In the genomic region with DNA sequence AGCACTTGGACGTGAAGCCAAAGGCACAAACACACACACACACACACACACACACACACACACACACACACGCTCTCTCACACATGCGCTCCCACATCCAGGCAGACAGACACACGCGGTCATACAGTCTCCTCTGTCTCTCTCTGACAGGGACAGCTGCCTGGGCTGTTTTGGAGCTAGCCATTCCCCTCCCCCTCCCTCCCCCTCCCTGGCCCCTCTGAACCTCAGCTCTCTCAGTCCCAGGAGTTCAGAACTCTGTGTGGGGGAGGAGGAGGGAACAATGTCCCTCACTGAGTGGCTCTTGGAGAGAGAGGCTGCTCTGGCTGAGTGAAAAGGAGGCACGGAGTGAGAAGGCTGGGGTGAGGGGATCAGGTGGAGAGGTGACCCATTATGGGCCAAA, we compare ENCODE assay signal across 10 mouse cellular contexts. TPM values are rescaled to one million over a fixed set of nuclear protein-coding genes. Genes with fewer than 3 reads are reported as not detected.
DNase-seq lines count a peak whose midpoint lies in the region; ATAC-seq and TF ChIP-seq lines count a peak whose summit lies in the region.
"Had no signal": no experiment of that assay in that cellular context is flagged by ENCODE, and none has a peak within 500 bp of the region (broad histone marks: within the 10 kb centered on the region; RNA-seq: fewer than 3 reads in every experiment).

No protein-coding gene starts in this region.

- H3K27me3 ChIP-seq in lung, embryonic 14.5 days (ENCODE audit: insufficient read depth, low read length), result peaks cover 55% of the 10 kb centered on the region
- peaks cover 88% of the 10 kb centered on the region for H3K27me3 ChIP-seq in embryonic facial prominence, embryonic 15.5 days
- peaks cover 57% of the 10 kb centered on the region for H3K27me3 ChIP-seq in limb, embryonic 14.5 days (ENCODE audit: control insufficient read depth, insufficient read depth, low read length)
- peaks cover 85% of the 10 kb centered on the region for H3K27me3 ChIP-seq in liver, embryonic 11.5 days (replicated peaks; ENCODE audit: control insufficient read depth, insufficient read depth, low read length)

- H3K9ac ChIP-seq in lung, embryonic 14.5 days, result 0 out of 2 replicates have a peak overlapping the region, but pooled peaks have one; percentile 6
- no peak overlapping the region for H3K9ac ChIP-seq in embryonic facial prominence, embryonic 15.5 days
- H3K9ac ChIP-seq in limb, embryonic 14.5 days (ENCODE audit: low read depth, low read length, severe bottlenecking), result no peak overlapping the region
- no peak overlapping the region for H3K9ac ChIP-seq in liver, embryonic 11.5 days (ENCODE audit: low read depth, low read length)
- H3K9ac ChIP-seq: liver, embryonic 13.5 days had no signal

- no peaks in the 10 kb centered on the region for H3K9me3 ChIP-seq in lung, embryonic 14.5 days (ENCODE audit: low read depth, low read length)
- H3K9me3 ChIP-seq in embryonic facial prominence, embryonic 15.5 days (replicated peaks), result no peaks in the 10 kb centered on the region
- no peaks in the 10 kb centered on the region for H3K9me3 ChIP-seq in limb, embryonic 14.5 days (ENCODE audit: control insufficient read depth, low read length)
- H3K9me3 ChIP-seq in liver, embryonic 11.5 days (ENCODE audit: control insufficient read depth, low read length), result no peaks in the 10 kb centered on the region
- H3K9me3 ChIP-seq: liver, embryonic 13.5 days had no signal

- no peaks in the 10 kb centered on the region for H3K36me3 ChIP-seq in lung, embryonic 14.5 days (ENCODE audit: insufficient read depth)
- H3K36me3 ChIP-seq in embryonic facial prominence, embryonic 15.5 days, result no peaks in the 10 kb centered on the region
- no peaks in the 10 kb centered on the region for H3K36me3 ChIP-seq in limb, embryonic 14.5 days (ENCODE audit: control insufficient read depth, insufficient read depth, low read length)
- no peaks in the 10 kb centered on the region for H3K36me3 ChIP-seq in liver, embryonic 11.5 days (ENCODE audit: control insufficient read depth, insufficient read depth, low read length)
- H3K36me3 ChIP-seq: liver, embryonic 13.5 days had no signal

- TF ChIP-seq CTCF in lung, embryonic 14.5 days (IDR thresholded peaks at IDR 0.05; ENCODE audit: low read depth), result no peak

- 10% methylated on average over 6 of the region's 6 CpGs for WGBS in lung, embryonic 14.5 days
- WGBS in embryonic facial prominence, embryonic 15.5 days, result 21% methylated on average over 6 of the region's 6 CpGs
- 10% methylated on average over 6 of the region's 6 CpGs for WGBS in limb, embryonic 14.5 days
- WGBS in liver, embryonic 11.5 days, result 33% methylated on average over 6 of the region's 6 CpGs

- H3K27ac ChIP-seq in lung, embryonic 14.5 days (ENCODE audit: low read depth), result no peak overlapping the region
- H3K27ac ChIP-seq in embryonic facial prominence, embryonic 15.5 days (replicated peaks), result no peak overlapping the region
- no peak overlapping the region for H3K27ac ChIP-seq in limb, embryonic 14.5 days (replicated peaks; ENCODE audit: low read depth, low read length)
- no peak overlapping the region for H3K27ac ChIP-seq in liver, embryonic 11.5 days (ENCODE audit: low read depth, low read length)
- H3K27ac ChIP-seq: liver, embryonic 13.5 days had no signal

- peaks cover 16% of the 10 kb centered on the region for H3K4me1 ChIP-seq in lung, embryonic 14.5 days (ENCODE audit: insufficient read depth)
- H3K4me1 ChIP-seq in embryonic facial prominence, embryonic 15.5 days, result peaks cover 15% of the 10 kb centered on the region
- peaks cover 6% of the 10 kb centered on the region; the same call in 1 of the 2 replicates for H3K4me1 ChIP-seq in limb, embryonic 14.5 days (ENCODE audit: control insufficient read depth, insufficient read depth, low read length)
- peaks cover 12% of the 10 kb centered on the region for H3K4me1 ChIP-seq in liver, embryonic 11.5 days (replicated peaks; ENCODE audit: control insufficient read depth, insufficient read depth, low read length)

- DNase-seq in gastrocnemius, postnatal 14 days, result peak; percentile 36
- no peak for DNase-seq in gastrocnemius, adult 8-10 months (ENCODE audit: low spot score in 2 of 2)
- peak; percentile 48 for DNase-seq in lung, embryonic 14.5 days
- no peak for DNase-seq in lung, postnatal 10 days
- peak; percentile 55 for DNase-seq in limb, embryonic 14.5 days (ENCODE audit: low spot score)
- no peak for DNase-seq in cerebellum, postnatal 25 days
- no peak for DNase-seq in liver, embryonic 11.5 days (ENCODE audit: low spot score)
- DNase-seq: liver, embryonic 13.5 days had no signal

- no peak for TF ChIP-seq POLR2A in limb, embryonic 14.5 days (IDR thresholded peaks at IDR 0.05; ENCODE audit: borderline replicate concordance, extremely low read depth, insufficient read depth, insufficient read length)

- peak; percentile 45 for ATAC-seq in lung, embryonic 14.5 days (ENCODE audit: insufficient read depth)
- peak; percentile 40 for ATAC-seq in embryonic facial prominence, embryonic 15.5 days (ENCODE audit: insufficient number of reproducible peaks, low FRiP score, low TSS enrichment, low read depth)
- peak; percentile 85 for ATAC-seq in limb, embryonic 14.5 days (ENCODE audit: low FRiP score, low read depth)
- ATAC-seq in liver, embryonic 11.5 days (replicated peaks; ENCODE audit: low FRiP score), result no peak

- no peak overlapping the region for H3K4me3 ChIP-seq in lung, embryonic 14.5 days (ENCODE audit: low read depth, low read length)
- H3K4me3 ChIP-seq in embryonic facial prominence, embryonic 15.5 days (replicated peaks), result no peak overlapping the region
- no peak overlapping the region for H3K4me3 ChIP-seq in limb, embryonic 14.5 days (replicated peaks; ENCODE audit: low read length)
- H3K4me3 ChIP-seq in liver, embryonic 11.5 days (ENCODE audit: low read depth, low read length), result no peak overlapping the region
- H3K4me3 ChIP-seq: liver, embryonic 13.5 days had no signal

- no peak overlapping the region for H3K4me2 ChIP-seq in lung, embryonic 14.5 days
- no peak overlapping the region for H3K4me2 ChIP-seq in embryonic facial prominence, embryonic 15.5 days (replicated peaks)
- H3K4me2 ChIP-seq in limb, embryonic 14.5 days (replicated peaks; ENCODE audit: low read depth, low read length, severe bottlenecking), result no peak overlapping the region
- H3K4me2 ChIP-seq in liver, embryonic 11.5 days, result no peak overlapping the region
- H3K4me2 ChIP-seq: liver, embryonic 13.5 days had no signal

- intact Hi-C loops in gastrocnemius, postnatal 14 days (cut with DNase I; ENCODE audit: low total_unique reads), result no loop called here

RNA-seq across cellular contexts. Expression of a gene that starts 7.0 kb away (rescaled TPM):
- 10 to 100 TPM; 12.9 to 21.9 TPM for total RNA-seq in gastrocnemius, postnatal 14 days (2021)
- 1 to 10 TPM; 1.8 to 8.3 (median 5.1) TPM for total RNA-seq in gastrocnemius, adult 8-10 months (2022)
- polyA plus RNA-seq in lung, embryonic 14.5 days (2014; fragmentation: Nextera tagmentation; extraction: Ambion mirVana), result 0.41 and 0.82 TPM in 2 replicates
- 10.4 and 12.4 TPM in 2 replicates for polyA plus RNA-seq in embryonic facial prominence, embryonic 15.5 days (2015; fragmentation: Nextera tagmentation; extraction: Ambion mirVana)
- polyA plus RNA-seq in limb, embryonic 14.5 days (2012; rRNA removed), result 14.0 and 19.6 TPM in 2 replicates
- polyA plus RNA-seq in limb, embryonic 14.5 days (2014; fragmentation: Nextera tagmentation; extraction: Ambion mirVana), result 8.1 TPM in 2 replicates
- polyA plus RNA-seq in liver, embryonic 11.5 days (2014; fragmentation: Nextera tagmentation; extraction: Ambion mirVana), result 0.47 and 0.55 TPM in 2 replicates
- polyA plus RNA-seq: neural tube, embryonic 14.5 days had no signal

RNA-seq across cellular contexts. Expression of a gene that starts 9.4 kb away (rescaled TPM):
- not detected for total RNA-seq in gastrocnemius, postnatal 14 days (2021)
- not detected for total RNA-seq in gastrocnemius, adult 8-10 months (2022)
- not detected in 2 replicates for polyA plus RNA-seq in lung, embryonic 14.5 days (2014; fragmentation: Nextera tagmentation; extraction: Ambion mirVana)
- 1.6 and 3.7 TPM in 2 replicates for polyA plus RNA-seq in embryonic facial prominence, embryonic 15.5 days (2015; fragmentation: Nextera tagmentation; extraction: Ambion mirVana)
- polyA plus RNA-seq in limb, embryonic 14.5 days (2012; rRNA removed), result 0.15 TPM in 1 of 2 replicates, not detected in the other
- 0.68 and 0.85 TPM in 2 replicates for polyA plus RNA-seq in limb, embryonic 14.5 days (2014; fragmentation: Nextera tagmentation; extraction: Ambion mirVana)
- not detected in 2 replicates for polyA plus RNA-seq in liver, embryonic 11.5 days (2014; fragmentation: Nextera tagmentation; extraction: Ambion mirVana)
- polyA plus RNA-seq: liver, embryonic 13.5 days; neural tube, embryonic 14.5 days had no signal

RNA-seq across cellular contexts. Expression of a gene that starts 11.2 kb away (rescaled TPM):
- total RNA-seq in gastrocnemius, postnatal 14 days (2021), result 10 to 100 TPM; 45.0 to 47.8 TPM
- 10 to 100 TPM; 39.3 to 52.2 (median 46.2) TPM for total RNA-seq in gastrocnemius, adult 8-10 months (2022)
- polyA plus RNA-seq in lung, embryonic 14.5 days (2014; fragmentation: Nextera tagmentation; extraction: Ambion mirVana), result 63.6 and 66.4 TPM in 2 replicates
- 61.2 and 67.1 TPM in 2 replicates for polyA plus RNA-seq in embryonic facial prominence, embryonic 15.5 days (2015; fragmentation: Nextera tagmentation; extraction: Ambion mirVana)
- polyA plus RNA-seq in limb, embryonic 14.5 days (2012; rRNA removed), result 92.1 and 131 TPM in 2 replicates
- polyA plus RNA-seq in limb, embryonic 14.5 days (2014; fragmentation: Nextera tagmentation; extraction: Ambion mirVana), result 66.8 and 67.2 TPM in 2 replicates
- 30.8 and 31.1 TPM in 2 replicates for polyA plus RNA-seq in liver, embryonic 11.5 days (2014; fragmentation: Nextera tagmentation; extraction: Ambion mirVana)

Comparison
In these comparisons a context has a peak if more than half of its experiments do, and no peak if none do; other contexts are left out.
1. DNase-seq: peak in gastrocnemius, postnatal 14 days (single experiment), lung, embryonic 14.5 days (single experiment) and limb, embryonic 14.5 days (single experiment); none in gastrocnemius, adult 8-10 months (0 of 2), lung, postnatal 10 days (single experiment), cerebellum, postnatal 25 days (0 of 2) and liver, embryonic 11.5 days (single experiment).